Mouse (Mus musculus): ENCODE measurements at regions not wholly inside any gene's neighbourhood (a gene's known extent, or its start where the extent isn't known, plus 50 kb on each side); places are given as distances from the start of the nearest gene placed in this dataset.
"Not testable (repeated sequence)": the region's sequence is repeated elsewhere in the genome, so short reads cannot be mapped to it uniquely, and the experiment has no call there.

DNA sequence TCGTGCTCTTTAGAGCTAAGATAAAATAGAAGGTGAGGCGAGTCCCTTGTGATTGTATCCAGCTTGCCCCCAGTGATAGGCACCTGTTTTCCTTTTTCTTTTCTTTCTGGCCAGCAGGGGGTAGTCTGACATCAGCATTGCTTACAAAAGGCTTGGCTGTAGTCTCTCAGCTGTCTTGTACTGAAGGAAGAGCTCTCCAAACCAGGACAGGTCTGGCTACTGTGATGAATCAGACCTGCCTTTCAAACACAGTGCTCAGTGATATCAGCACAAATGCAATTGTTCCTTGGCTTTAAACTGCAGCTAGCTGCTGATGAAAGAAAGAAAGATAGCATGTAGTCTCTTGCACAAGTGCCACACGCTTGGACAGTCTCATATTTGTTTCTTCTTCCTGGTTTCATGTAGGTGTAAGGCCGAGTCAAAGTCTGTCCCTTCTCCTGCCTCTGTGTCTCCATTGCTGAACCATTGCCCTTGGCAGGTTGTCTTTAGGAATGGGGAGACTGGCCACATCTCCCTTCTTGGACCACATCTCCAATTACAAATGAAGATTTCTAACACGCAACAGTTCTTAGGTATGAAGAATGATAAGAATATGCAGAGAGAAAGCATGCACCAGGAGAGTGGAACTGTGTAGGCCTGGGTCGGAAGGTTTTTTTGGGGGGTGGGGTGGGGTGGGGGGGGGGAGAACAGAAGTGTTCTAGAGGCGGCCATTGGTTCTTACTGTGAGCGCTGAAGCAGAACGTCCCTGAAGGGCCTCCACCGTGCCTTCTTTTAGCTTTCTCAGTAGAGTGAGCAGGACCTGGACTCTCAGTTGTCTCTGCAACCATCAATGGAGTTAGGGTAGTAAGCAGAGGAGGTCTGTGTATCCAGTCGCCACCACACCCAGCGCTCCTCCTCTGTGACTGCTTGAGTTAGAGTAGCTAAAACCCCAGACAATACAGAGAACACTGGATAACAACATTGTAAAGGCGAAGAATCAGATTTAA is 200.9 kb downstream of the Faxc start:
- DNase-seq (ENCODE audit: low read depth, low spot score) (no peak), ATAC-seq (peak; percentile 78)
- TF ChIP-seq CTCF (IDR thresholded peaks at IDR 0.05) = peak; percentile 67
- CTCF ChIA-PET = interaction anchor here (1.0 to 4.0 kb wide), 4 partner anchors 10 to 32 kb away, joined by 3 to 19 read pairs (median 10); no protein-coding TSS in a partner anchor
- H3K27me3 ChIP-seq = peaks cover 3% of the 10 kb centered on the region
- POLR2A ChIA-PET = interaction anchor here (0.6 kb wide), 2 partner anchors 12 to 65 kb away, joined by 3 to 5 read pairs; no protein-coding TSS in a partner anchor
- in situ Hi-C loops (cut with MboI; ENCODE audit: low pct_unique_long_range_greater_than_20kb) = no loop called here

DNA sequence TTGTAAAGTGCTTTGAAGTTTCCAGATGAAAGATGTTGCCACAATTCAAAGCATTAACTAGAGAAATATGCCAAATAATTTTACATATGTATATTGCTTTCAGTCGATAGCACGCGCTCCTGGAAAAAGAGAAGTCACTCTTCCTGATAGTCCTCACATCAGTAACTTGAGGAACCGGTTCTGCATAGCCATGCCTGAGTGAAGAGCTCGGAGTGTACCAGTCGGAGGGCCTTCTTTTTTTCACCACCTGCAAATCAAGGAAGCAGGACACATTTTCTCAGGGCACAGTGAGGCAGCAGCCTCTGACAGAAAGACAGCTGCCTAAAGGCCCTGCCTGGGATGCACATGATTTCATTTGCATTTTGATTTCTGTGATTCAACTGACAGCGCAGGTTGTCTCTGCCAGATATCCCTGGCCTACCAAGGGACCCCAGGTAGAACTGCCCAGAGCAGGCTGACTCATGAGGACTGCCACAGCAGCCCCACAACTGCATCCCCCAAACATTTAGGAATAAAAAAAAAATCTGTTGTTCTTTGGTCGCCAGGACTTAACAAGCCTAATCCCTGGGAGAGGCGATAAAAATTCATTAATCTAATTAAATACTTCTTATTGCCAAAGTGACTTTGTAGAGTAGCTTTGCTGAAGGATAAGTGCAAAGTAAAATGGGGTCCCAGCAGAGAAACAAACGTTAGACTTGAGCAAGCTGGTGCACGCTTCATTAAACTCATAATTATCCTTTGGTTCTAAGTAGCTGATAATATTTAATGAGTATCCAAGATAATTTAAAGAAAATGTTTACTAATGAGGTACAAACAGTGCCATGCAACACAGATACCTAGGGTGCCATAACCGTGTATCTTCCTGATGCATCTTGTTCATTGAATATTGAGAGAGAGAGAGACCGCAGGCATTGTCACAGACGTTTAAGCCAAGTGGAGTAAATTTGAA is 202.7 kb downstream of the Faxc start:
- DNase-seq (ENCODE audit: low read depth, low spot score) (no peak), ATAC-seq (no peak)
- no peak for TF ChIP-seq CTCF (IDR thresholded peaks at IDR 0.05)
- ChIA-PET CTCF (interaction anchor here (0.7 to 4.0 kb wide), 3 partner anchors 8 to 38 kb away, joined by 3 to 19 read pairs (median 11); no protein-coding TSS in a partner anchor), POLR2A (no interaction called here)
- H3K27me3 ChIP-seq = peaks cover 7% of the 10 kb centered on the region
- in situ Hi-C loops (cut with MboI; ENCODE audit: low pct_unique_long_range_greater_than_20kb) = no loop called here

DNA sequence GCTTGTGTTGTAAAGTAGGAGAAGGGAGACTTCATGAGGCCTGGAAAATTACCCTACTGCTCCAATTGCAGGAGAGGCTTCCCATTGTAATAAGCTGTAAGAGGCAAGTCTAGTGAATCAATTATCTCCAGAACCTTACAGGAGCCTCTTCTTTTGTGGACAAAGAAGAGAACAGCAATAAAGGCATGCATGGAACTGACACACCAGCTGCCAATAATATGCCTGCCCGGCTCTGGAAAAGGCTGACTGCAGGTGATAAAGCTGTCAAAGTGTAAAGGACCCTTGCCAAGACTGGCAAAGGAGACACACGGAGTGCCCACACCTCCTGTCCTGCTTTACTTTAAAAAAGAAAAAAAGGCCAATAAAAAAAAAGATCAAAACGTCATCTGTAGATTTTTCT is 209.0 kb downstream of the Faxc start:
- in situ Hi-C loops (cut with MboI; ENCODE audit: low pct_unique_long_range_greater_than_20kb) = no loop called here
- H3K27me3 ChIP-seq = peaks cover 3% of the 10 kb centered on the region
- ChIA-PET POLR2A (no interaction called here), CTCF (no interaction called here)
- ATAC-seq (no peak), DNase-seq (ENCODE audit: low read depth, low spot score) (no peak)
- no peak for TF ChIP-seq CTCF (IDR thresholded peaks at IDR 0.05)

DNA sequence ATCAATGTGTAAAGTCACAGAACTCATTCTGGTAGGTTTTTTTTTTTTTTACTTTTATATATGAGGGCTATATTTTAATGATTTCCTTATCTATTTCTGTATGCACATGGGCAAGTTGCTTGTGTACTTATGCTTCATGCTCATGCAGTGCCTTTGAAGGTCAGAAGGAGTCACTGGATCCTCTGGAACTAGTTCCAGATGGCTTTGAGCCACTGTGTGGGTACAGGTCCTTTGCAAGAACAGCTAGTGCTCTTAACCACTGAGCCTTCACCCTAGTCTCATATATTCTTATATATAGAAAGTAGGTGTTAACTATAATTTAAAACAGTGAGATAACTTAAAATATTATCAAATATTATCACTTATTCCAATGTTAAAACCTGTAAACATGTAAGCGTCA is 212.4 kb downstream of the Faxc start:
- no peak for DNase-seq (ENCODE audit: low read depth, low spot score)
- in situ Hi-C loops (cut with MboI; ENCODE audit: low pct_unique_long_range_greater_than_20kb) = no loop called here

DNA sequence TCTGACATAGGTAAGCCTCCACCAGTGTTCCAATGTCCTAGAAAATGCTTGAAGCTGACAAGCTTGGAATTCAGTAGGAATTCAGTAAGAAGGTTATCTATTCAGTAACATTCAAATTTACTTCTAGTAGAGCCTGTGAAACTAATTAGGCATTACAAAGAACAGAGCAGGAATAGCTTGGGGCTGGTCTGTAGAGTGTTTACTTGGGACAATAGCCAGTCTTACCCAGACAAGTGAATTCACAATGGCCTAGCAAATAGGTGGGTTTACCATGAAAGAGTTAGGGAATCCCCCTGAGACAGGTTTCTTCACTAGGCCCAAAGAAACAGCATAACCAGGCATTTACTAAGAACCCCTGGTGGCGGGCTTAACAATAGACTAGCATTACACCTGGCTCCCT is 212.5 kb upstream of the Fbxl4 start:
- DNase-seq (ENCODE audit: low read depth, low spot score); ATAC-seq; CTCF ChIA-PET; in situ Hi-C loops (cut with MboI; ENCODE audit: low pct_unique_long_range_greater_than_20kb); POLR2A ChIA-PET; H3K27me3 ChIP-seq: not testable (repeated sequence)

More for the DNA sequence above, 212.4 kb downstream of the Faxc start:
- no peak for ATAC-seq
- POLR2A ChIA-PET = no interaction called here
- no peak for TF ChIP-seq CTCF (IDR thresholded peaks at IDR 0.05)
- CTCF ChIA-PET = no interaction called here
- H3K27me3 ChIP-seq = no peaks in the 10 kb centered on the region

DNA sequence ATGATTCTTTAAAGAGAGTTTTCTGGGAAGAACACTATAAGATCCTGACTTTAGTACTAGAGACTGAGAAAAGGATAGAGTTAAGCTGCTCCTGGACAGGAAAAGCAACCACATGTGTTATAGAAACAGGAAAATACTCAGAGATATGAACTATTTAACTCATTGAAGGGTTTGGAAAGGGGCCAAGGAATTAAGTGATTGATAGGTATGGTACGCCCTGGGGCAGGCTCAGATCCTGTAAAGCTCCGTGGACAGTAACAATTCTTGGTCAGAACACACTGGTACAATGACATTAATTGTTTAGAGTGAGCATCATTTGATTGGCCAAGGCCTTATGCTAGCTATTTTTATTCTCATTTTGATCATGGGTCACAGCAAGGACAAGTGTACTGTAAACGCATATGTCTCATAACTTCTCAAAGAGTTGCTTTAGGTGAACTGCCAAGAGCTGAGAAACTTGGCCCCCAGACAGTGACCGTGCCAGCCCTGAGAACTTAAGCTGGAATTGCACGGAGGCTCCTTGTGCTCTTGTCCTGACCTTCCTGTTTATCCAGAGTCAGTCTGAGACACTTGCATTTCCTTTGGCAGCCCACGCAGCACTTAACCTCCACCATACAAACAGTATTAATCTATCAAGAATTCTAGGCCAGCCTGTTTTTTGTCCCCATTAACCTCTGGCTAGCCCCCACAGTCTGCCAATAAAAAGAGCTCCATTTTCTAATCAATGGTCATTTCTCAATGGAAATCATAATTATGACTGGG is 210.5 kb upstream of the Fbxl4 start:
- peaks cover 10% of the 10 kb centered on the region for H3K27me3 ChIP-seq
- DNase-seq (ENCODE audit: low read depth, low spot score) (no peak), ATAC-seq (no peak)
- CTCF ChIA-PET = interaction anchor here (1.2 kb wide), 1 partner anchor 9 kb away, joined by 3 read pairs; no protein-coding TSS in a partner anchor
- no peak for TF ChIP-seq CTCF (IDR thresholded peaks at IDR 0.05)
- in situ Hi-C loops (cut with MboI; ENCODE audit: low pct_unique_long_range_greater_than_20kb) = no loop called here
- POLR2A ChIA-PET = no interaction called here

DNA sequence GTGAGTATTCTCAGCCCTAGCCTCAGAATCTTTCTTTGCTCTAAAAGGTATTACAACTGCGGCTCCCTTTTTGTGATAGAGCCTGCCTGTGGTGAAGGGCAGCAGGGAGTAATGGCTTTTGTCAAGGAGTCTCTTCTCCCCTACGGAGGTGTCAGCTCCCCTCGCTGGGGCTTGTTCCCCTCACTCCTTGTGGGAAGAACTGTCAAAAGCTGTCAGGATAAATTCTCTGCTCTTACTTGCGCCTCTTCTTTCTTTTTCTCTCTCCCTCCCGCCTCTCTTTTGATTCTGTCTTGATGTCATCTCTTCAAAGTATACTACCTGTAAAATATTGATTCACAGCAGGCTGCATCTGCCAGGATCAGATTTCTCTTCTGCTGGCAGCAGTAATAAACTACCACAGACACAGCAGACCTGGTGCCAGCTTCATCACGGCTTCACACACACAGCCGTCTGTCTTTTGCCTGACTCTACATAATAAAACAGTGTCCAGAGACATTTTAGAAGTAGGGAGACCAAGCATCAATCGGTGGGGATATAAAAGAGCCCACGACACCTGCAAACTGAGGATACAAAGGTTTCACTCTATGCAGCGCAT is 205.3 kb upstream of the Fbxl4 start:
- TF ChIP-seq CTCF (IDR thresholded peaks at IDR 0.05) = no peak
- ATAC-seq (no peak), DNase-seq (ENCODE audit: low read depth, low spot score) (no peak)
- in situ Hi-C loops (cut with MboI; ENCODE audit: low pct_unique_long_range_greater_than_20kb) = no loop called here
- POLR2A ChIA-PET = interaction anchor here (0.6 kb wide), 1 partner anchor 95 kb away, joined by 3 read pairs; no protein-coding TSS in a partner anchor
- CTCF ChIA-PET = interaction anchor here (1.4 kb wide), 1 partner anchor 15 kb away, joined by 3 read pairs; no protein-coding TSS in a partner anchor
- H3K27me3 ChIP-seq = peaks cover 26% of the 10 kb centered on the region

DNA sequence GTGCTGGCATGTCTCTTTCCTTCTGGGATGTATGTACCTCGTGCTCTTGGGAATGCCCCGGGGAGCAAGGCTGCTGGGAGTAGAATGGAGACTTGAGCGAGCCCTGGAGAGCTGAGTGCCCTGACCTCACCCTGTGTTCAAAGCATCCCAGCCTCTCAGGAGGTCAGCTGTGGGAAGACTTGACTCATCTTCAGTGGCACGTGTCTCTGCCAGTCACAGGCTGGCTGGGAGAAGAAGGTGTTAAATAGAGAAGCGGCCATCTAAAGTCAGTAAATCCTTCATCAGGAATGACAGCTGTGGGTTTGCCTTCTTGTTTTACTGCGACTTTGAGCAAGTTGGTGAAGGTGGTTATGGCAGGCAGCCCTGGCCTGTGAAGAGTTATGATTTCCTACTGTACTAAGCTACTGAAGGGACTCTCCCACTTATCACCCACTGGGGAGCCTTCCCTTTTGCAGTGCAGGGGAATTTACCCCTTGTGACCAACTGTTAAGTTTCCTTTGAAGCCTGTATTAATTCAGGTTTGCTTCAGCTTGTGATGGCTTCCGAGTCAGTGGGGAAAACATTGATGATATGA is 204.3 kb upstream of the Fbxl4 start:
- ATAC-seq = no peak
- ChIA-PET POLR2A (no interaction called here), CTCF (interaction anchor here (0.8 to 1.4 kb wide), 2 partner anchors 14 to 16 kb away, joined by 3 read pairs; no protein-coding TSS in a partner anchor)
- no peak for TF ChIP-seq CTCF (IDR thresholded peaks at IDR 0.05)
- peaks cover 26% of the 10 kb centered on the region for H3K27me3 ChIP-seq
- in situ Hi-C loops (cut with MboI; ENCODE audit: low pct_unique_long_range_greater_than_20kb) = no loop called here
- no peak for DNase-seq (ENCODE audit: low read depth, low spot score)

DNA sequence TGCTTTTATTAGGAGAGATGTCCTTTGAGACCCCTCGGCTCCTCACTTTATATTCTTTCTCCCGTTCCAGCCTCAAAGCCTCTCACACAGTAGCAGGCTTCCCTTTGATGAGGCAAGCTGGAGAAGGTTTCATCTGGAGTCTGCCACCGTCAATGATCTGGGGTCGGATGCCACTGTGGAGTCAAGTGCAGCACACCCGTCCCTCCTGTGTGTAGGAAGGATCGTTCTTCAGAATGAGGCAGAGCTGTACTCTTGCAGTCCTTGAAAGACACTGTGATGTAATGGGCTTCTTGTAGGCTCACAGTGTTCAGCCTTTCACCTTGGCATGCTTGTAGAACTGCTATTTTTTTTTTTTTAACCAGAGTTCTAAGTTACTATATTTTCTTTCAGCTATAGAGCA is 203.7 kb upstream of the Fbxl4 start:
- CTCF ChIA-PET = no interaction called here
- in situ Hi-C loops (cut with MboI; ENCODE audit: low pct_unique_long_range_greater_than_20kb) = no loop called here

More for the DNA sequence above, 203.7 kb upstream of the Fbxl4 start:
- TF ChIP-seq CTCF (IDR thresholded peaks at IDR 0.05) = no peak
- peaks cover 26% of the 10 kb centered on the region for H3K27me3 ChIP-seq
- POLR2A ChIA-PET = no interaction called here
- no peak for DNase-seq (ENCODE audit: low read depth, low spot score)
- ATAC-seq = no peak

All from Patski (cell line).